Mouse (Mus musculus) intestine, embryonic 16.5 days (tissue): ENCODE results near the gene Gm609. TPM values are rescaled to one million over a fixed set of nuclear protein-coding genes. Genes with fewer than 3 reads are reported as not detected.

Source experiments
- ATAC-seq: fragments of 200-750 bp; cut with Nextera tagmentation; 2 replicates; pipeline ENCODE4 v1.8.0; 2017; ENCODE audit warnings: moderate TSS enrichment, moderate library complexity
- H3K27ac ChIP-seq: fragments of 300-500 bp; sonication (generic); 2 replicates; pipeline ENCODE4 v1.5.1; 2014; ENCODE audit warnings: mild to moderate bottlenecking, low read length
- H3K27me3 ChIP-seq: fragments of 300-500 bp; sonication (generic); replicated peaks from 2 replicates; pipeline ENCODE4 v1.6.1; 2014; ENCODE audit warnings: low read length, control low read depth, mixed read lengths; ENCODE audit not compliant: control insufficient read depth, insufficient read depth
- H3K36me3 ChIP-seq: fragments of 300-500 bp; sonication (generic); 2 replicates; pipeline ENCODE4 v1.6.1; 2014; ENCODE audit warnings: low read length, control low read depth; ENCODE audit not compliant: control insufficient read depth, insufficient read depth
- H3K4me1 ChIP-seq: fragments of 300-500 bp; sonication (generic); 2 replicates; pipeline ENCODE4 v1.6.1; 2014; ENCODE audit warnings: low read length, control low read depth, mixed read lengths; ENCODE audit not compliant: control insufficient read depth, insufficient read depth
- H3K4me2 ChIP-seq: fragments of 300-500 bp; sonication (generic); 2 replicates; pipeline ENCODE4 v1.6.1; 2014; ENCODE audit warnings: low read depth, low read length, control low read depth
- H3K4me3 ChIP-seq: fragments of 300-500 bp; sonication (generic); 2 replicates; pipeline ENCODE4 v1.5.1; 2014; ENCODE audit warnings: mild to moderate bottlenecking, low read length
- H3K9ac ChIP-seq: fragments of 300-500 bp; sonication (generic); 2 replicates; pipeline ENCODE4 v1.6.1; 2014; ENCODE audit warnings: low read depth, low read length
- H3K9me3 ChIP-seq: fragments of 300-500 bp; sonication (generic); 2 replicates; pipeline ENCODE4 v1.6.1; 2016; ENCODE audit warnings: low read length, control low read depth; ENCODE audit not compliant: control insufficient read depth
- WGBS: fragments of 180-500 bp; shearing (Covaris S2); extraction: QIAGEN DNeasy Blood & Tissue Kit; methylation state at CpG from one replicate; pipeline ENCODE4 v1.1.7; 2014; 5-methylcytosine and 5-hydroxymethylcytosine counted together
- polyA plus RNA-seq: library from polyadenylated mRNA; unstranded; fragments of >200 nt; fragmentation: Nextera tagmentation; extraction: Ambion mirVana; gene quantifications from 2 replicates; pipeline ENCODE4 v1.2.1, GENCODE M21; 2015

Gene Gm609
- polyA plus RNA-seq, 1 experiment from 2014 or later, result 2.4 TPM

DNA sequence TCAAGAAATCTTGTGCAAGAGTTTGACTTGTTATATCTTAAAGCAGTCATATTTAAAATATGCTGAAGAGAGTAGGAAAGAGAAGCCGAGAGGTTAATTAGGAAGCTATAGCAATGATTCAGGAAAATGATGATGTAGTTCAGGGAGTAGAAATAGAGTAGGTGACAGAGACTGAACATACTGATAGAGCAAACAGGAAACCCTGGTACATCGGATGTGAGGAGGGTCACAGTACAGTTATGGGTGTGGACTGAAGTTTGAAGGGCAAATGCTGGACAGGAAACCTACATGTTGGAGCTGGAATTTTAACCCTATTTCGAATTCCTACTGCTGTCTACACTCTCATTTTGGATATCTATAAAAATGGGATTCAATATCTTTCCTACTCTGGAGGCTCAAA is 113.8 kb downstream of the Gm609 start:
- Histone ChIP-seq H3K36me3 (no peaks in the 10 kb centered on the region), H3K27ac (no peak overlapping the region), H3K27me3 (no peaks in the 10 kb centered on the region), H3K4me3 (no peak overlapping the region), H3K9ac (no peak overlapping the region), H3K4me2 (no peak overlapping the region), H3K4me1 (no peaks in the 10 kb centered on the region), H3K9me3 (no peaks in the 10 kb centered on the region)
- WGBS, result 76% methylated on average over 3 of the region's 3 CpGs
- no peak for ATAC-seq

DNA sequence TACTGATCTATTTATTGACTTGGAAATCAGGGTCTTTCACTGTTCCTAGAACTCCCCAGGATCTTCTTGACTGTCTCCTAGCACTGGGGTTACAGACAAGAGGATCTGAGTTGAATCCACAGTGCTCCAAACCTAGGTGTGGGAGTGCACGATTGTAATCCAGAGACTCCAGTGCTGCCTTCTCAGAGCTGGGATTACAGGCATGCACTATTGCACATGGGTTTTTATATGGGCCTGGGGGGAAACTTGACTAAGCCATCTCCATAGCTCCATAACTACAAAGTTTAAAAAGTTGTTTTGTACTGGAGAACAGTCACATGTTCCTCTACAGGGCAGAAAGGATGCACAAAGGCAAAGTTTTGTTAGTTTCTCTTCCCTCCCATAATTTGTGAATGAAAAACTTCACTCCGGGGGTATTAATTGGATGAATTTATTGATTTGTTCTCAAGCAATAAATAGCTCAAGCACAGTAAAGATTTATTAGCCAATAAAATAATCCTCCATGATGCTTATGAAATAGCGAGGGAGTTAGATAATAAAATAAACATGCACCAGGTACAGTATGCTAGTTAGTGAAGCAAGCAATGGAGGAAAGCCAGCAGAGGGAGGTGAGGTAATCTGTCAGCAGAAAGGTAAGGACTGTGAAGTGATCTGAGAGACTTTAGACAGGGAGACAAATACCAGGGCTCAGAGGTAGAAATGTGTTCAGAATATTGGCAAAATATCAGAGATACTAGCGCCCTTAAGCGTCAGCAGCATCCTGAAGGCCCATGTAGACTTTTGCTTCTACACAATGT is 114.4 kb downstream of the Gm609 start:
- H3K9ac ChIP-seq, result no peak overlapping the region
- H3K4me1 ChIP-seq, result no peaks in the 10 kb centered on the region
- no peaks in the 10 kb centered on the region for H3K36me3 ChIP-seq
- ATAC-seq, result no peak
- no peak overlapping the region for H3K4me3 ChIP-seq
- H3K27me3 ChIP-seq, result no peaks in the 10 kb centered on the region
- 72% methylated on average over 5 of the region's 5 CpGs for WGBS
- H3K4me2 ChIP-seq, result no peak overlapping the region
- no peaks in the 10 kb centered on the region for H3K9me3 ChIP-seq
- H3K27ac ChIP-seq, result no peak overlapping the region

DNA sequence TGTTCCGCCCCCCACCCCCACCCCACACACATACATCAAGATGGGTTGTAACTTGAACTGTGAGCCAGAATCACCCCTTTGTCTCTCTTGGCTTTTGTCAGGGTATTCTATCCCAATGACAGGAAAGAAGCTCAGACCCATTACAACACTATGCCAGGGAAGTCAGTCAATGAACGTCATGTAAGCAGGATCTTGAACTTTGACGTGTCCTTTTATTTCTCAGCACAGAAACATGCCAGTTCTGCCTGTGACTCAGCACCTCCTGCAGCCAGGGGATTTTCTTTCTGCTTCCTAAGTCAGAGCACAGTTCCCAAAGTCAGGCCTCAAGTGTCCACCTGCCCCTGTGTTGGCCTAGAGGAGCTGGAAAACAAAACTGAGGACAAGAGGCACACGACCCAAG is 115.4 kb downstream of the Gm609 start:
- Histone ChIP-seq H3K27me3 (no peaks in the 10 kb centered on the region), H3K4me2 (no peak overlapping the region), H3K27ac (no peak overlapping the region), H3K4me1 (no peaks in the 10 kb centered on the region), H3K9me3 (no peaks in the 10 kb centered on the region), H3K9ac (no peak overlapping the region), H3K36me3 (no peaks in the 10 kb centered on the region), H3K4me3 (no peak overlapping the region)
- WGBS, result 85% methylated on average over 4 of the region's 4 CpGs
- no peak for ATAC-seq

DNA sequence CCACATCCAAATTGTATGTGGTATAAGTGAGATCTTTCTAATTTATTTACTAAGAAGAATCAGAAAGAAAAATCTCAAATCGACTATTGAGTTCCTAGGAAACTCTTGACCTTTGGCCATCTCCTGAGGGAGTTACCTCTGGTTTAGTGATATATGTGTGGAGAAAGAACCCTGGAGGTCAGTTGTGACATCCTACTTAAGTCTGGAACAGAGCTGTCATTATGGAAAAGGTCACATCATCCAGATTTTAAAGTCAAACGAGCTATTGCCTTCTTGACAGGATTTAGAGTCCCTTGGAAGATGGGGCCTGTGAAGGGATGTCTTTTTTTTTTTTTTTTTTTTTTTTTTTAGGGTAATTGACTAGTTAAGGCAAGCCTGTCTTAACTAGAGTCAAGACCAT is 116.0 kb downstream of the Gm609 start:
- H3K27me3 ChIP-seq, result no peaks in the 10 kb centered on the region
- no peaks in the 10 kb centered on the region for H3K4me1 ChIP-seq
- no peak overlapping the region for H3K4me2 ChIP-seq
- WGBS, result 43% methylated on average over 2 of the region's 2 CpGs
- H3K4me3 ChIP-seq, result no peak overlapping the region
- H3K9me3 ChIP-seq, result no peaks in the 10 kb centered on the region
- no peak for ATAC-seq
- H3K27ac ChIP-seq, result no peak overlapping the region
- H3K36me3 ChIP-seq, result no peaks in the 10 kb centered on the region
- H3K9ac ChIP-seq, result no peak overlapping the region

DNA sequence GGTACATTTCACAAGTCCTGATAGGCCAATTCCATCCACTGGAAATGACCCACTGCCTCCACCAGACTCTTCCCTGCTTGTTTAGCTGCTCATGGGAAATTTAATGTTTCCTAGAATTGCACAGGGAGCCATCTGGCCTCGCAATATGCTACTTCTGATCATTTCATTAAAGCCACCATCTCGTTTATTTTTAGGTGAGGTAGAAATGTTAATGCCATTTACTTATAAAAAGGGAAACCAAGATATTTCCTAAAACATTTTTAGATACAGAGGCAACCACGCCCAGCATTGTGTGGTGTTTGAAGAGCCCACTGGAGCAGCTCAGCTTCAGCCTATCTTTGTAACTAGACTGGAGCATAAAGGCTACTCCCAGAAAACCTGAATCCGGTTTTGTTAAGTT is 116.5 kb downstream of the Gm609 start:
- WGBS, result 72% methylated on average over 4 of the region's 4 CpGs
- Histone ChIP-seq H3K36me3 (no peaks in the 10 kb centered on the region), H3K4me1 (no peaks in the 10 kb centered on the region), H3K27me3 (no peaks in the 10 kb centered on the region), H3K4me2 (no peak overlapping the region), H3K9me3 (no peaks in the 10 kb centered on the region), H3K4me3 (no peak overlapping the region), H3K9ac (no peak overlapping the region), H3K27ac (no peak overlapping the region)
- no peak for ATAC-seq

DNA sequence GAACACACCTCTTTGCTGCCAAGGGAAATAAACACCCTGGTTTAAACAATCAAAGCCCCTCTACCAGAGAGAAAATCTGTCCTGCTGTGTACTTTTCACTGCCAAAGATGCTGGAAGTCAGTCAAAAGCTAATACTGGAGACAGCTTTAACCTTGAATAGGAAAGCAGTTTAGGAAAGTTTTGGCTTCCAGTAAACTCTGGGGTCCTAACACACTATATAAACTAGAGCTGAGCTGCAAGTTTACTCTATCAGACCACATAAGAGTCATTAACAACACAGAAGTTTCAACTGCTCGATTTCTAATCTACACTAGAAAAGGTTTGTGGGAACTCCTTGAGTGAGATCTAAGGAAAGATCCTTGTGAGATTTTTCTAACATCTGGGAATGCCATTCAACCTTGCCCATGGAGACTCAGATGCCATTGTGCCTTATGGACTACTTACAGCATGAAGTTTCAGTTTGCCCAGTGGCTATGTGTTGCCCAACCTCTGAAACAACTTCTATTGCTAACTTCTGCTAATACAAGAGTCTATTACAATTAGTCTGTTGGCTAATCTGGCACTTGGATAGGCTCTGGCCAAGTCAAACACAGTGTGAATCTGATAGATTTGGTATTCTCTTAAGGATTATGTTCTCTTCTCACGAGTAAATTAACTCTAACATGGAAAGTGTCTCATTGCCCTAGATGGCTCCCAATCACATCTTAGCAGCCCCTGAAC is 117.1 kb downstream of the Gm609 start:
- Histone ChIP-seq H3K9ac (no peak overlapping the region), H3K36me3 (no peaks in the 10 kb centered on the region), H3K9me3 (no peaks in the 10 kb centered on the region), H3K27ac (no peak overlapping the region), H3K4me2 (no peak overlapping the region), H3K27me3 (no peaks in the 10 kb centered on the region), H3K4me3 (no peak overlapping the region), H3K4me1 (no peaks in the 10 kb centered on the region)
- ATAC-seq, result no peak
- WGBS, result 56% methylated on average over 2 of the region's 2 CpGs

DNA sequence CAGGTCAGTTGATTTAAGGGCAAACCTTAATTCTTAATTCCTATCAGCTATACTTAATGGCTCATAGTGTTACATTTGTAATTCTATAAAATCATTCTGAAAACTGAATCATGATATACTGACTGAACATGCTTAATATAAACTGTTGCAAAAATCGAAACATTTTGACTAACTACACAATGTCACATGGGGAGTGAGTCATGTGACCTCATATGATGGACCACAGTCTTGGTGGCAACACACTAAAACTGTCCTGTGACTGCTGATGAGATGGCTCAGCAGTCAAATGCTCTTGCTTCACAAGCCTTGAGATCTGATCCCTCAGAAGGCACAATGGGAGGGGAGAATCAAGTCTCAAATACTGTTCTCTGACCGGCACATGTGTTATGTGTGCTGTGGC is 118.7 kb downstream of the Gm609 start:
- H3K9me3 ChIP-seq, result no peaks in the 10 kb centered on the region
- H3K27ac ChIP-seq, result no peak overlapping the region
- no peak for ATAC-seq
- 83% methylated on average over 2 of the region's 2 CpGs for WGBS
- no peak overlapping the region for H3K4me3 ChIP-seq
- no peaks in the 10 kb centered on the region for H3K36me3 ChIP-seq
- H3K4me2 ChIP-seq, result no peak overlapping the region
- H3K9ac ChIP-seq, result no peak overlapping the region
- H3K4me1 ChIP-seq, result no peaks in the 10 kb centered on the region
- H3K27me3 ChIP-seq, result no peaks in the 10 kb centered on the region

DNA sequence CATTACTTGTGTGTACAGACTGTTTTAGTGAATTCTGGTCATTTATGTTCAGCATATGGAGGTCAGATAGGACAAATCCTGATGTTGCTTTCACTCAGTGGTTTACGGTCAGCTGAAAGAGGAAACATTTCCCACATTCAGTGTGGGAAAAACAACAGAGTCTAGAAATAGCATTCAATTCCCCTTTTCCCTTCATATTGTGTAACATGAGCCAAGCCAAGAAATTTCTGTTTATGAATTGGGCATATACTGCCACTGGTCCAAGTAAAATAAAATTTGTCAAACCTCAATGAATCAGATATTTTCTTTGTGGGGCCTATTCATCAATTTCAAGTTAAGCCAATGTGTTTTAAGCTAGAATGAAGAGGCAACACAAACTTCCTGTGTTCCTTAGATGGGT is 121.7 kb downstream of the Gm609 start:
- Histone ChIP-seq H3K9me3 (no peaks in the 10 kb centered on the region), H3K4me3 (no peak overlapping the region), H3K27me3 (no peaks in the 10 kb centered on the region), H3K4me1 (peaks cover 1% of the 10 kb centered on the region; the same call in 1 of the 2 replicates), H3K36me3 (no peaks in the 10 kb centered on the region), H3K27ac (no peak overlapping the region), H3K9ac (no peak overlapping the region), H3K4me2 (no peak overlapping the region)
- 67% methylated on average over 1 of the region's 1 CpGs for WGBS
- no peak for ATAC-seq

DNA sequence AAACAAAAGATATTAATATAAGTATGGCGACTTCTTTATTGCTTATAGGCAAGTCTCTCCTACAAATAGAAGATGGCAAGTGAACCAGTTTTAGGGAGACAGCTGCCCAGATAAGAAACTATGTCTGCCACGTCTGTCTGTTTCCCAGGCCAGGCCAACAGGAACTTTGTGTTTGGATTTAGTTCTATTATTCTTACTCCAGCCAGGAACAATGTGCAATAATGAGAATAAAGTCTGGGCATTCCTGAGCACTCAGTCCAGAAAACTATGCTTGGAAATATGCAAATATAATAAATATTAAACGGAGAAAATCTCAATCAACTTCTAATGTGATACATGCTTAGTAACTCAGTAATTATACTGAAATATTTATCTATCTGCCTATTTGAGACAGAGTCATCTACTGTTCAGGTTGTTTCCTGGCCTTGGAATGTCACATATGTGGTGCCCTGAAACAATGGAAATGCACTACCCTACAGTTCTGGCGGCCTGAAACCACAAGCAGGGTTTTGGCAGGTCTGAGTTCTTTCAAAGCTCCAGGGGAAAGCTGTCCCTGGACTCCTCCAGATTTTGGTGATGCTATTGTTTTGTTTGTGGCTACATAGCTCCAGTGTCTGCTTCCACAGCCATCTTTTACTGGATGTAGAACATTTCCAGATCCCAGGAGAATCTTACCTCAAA is 123.3 kb downstream of the Gm609 start:
- ATAC-seq, result no peak
- Histone ChIP-seq H3K27ac (no peak overlapping the region), H3K27me3 (no peaks in the 10 kb centered on the region), H3K36me3 (no peaks in the 10 kb centered on the region), H3K4me1 (peaks cover 6% of the 10 kb centered on the region; the same call in 1 of the 2 replicates), H3K4me3 (no peak overlapping the region), H3K9me3 (no peaks in the 10 kb centered on the region), H3K4me2 (no peak overlapping the region), H3K9ac (no peak overlapping the region)
- WGBS, result 74% methylated on average over 4 of the region's 4 CpGs
